Mouse (Mus musculus) lung, adult 2 months (tissue): ENCODE measurements at regions not wholly inside any gene's neighbourhood (a gene's known extent, or its start where the extent isn't known, plus 50 kb on each side); places are given as distances from the start of the nearest gene placed in this dataset.

Experiments
- DNase-seq: peaks from one replicate; pipeline ENCODE4 v3.0.0; 2022
- H3K4me1 ChIP-seq: fragments of 200-500 bp; 2 replicates; pipeline ENCODE4 v1.6.1; 2011; ENCODE audit warnings: low read length; ENCODE audit not compliant: control insufficient read depth, insufficient read depth
- H3K4me3 ChIP-seq: fragments of 200-500 bp; replicated peaks from 2 replicates; pipeline ENCODE3; 2011; ENCODE audit warnings: low read depth, mild to moderate bottlenecking, control low read depth, low read length; ENCODE audit errors: extremely low read depth
- CTCF ChIP-seq: fragments of 200-500 bp; IDR thresholded peaks from 2 replicates; pipeline ENCODE4 v1.5.1; 2011; ENCODE audit warnings: mild to moderate bottlenecking, low read length, control low read depth; ENCODE audit not compliant: insufficient read depth
- POLR2A ChIP-seq: fragments of 200-500 bp; IDR thresholded peaks from 2 replicates; pipeline ENCODE4 v1.6.1; 2011; ENCODE audit warnings: low read depth, mild to moderate bottlenecking, control low read depth, low read length, borderline replicate concordance; ENCODE audit errors: extremely low read depth
- whole genome bisulfite sequencing: fragments of 180-500 bp; shearing (Covaris S2); methylation state at CpG from one replicate; pipeline ENCODE4 v1.1.7; 2018; 5-methylcytosine and 5-hydroxymethylcytosine counted together

DNA sequence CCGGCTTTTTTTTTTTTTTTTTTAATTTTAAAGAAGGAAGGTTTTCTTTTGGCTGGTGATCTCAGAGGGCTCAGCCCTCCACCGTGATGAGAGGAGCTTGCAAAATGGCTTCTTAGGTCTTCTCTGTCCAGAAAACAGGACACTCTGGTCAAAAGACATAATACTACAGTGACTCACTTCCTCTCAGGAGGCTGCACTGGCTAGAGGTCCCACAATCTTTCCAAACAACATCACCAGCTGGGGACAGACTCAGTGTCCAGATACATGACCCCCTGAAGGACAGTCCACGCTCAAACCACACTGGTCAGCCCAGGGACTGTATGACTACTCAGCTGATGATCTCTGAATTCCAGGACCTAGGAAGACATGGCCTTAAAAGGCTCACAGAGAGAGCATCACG lies 61.5 kb upstream of the Larp1 start:
- H3K4me3 ChIP-seq = no peak overlapping the region
- DNase-seq = no peak
- TF ChIP-seq POLR2A (no peak), CTCF (no peak)
- WGBS = 70% methylated on average over 4 of the region's 4 CpGs
- peaks cover 2% of the 10 kb centered on the region; the same call in 1 of the 2 replicates for H3K4me1 ChIP-seq

DNA sequence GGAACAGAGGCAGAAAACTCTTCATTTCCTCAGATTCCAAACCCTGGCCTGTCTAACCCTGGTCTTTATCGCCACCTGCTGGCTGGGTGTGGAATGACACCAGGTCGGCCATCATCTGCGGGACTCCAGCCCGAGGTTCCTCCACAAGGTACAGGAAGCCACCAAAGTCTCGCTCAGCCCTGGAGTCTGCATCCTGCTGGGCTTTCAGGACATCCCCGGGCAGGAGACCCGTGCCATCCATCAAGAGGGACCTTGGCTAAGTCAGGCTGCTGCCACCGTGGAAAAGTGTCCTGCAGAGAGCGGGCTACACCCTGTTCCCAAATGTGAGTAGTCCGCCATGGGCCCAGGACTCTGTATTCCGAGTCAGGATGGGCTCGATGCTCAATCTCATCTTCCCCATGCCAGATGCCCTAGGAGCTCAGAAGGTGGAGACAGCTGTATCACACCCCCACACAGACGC lies 74.4 kb upstream of the Larp1 start:
- 7% methylated on average over 13 of the region's 13 CpGs for WGBS
- TF ChIP-seq CTCF = peak; percentile 96
- no peak for TF ChIP-seq POLR2A
- no peaks in the 10 kb centered on the region for H3K4me1 ChIP-seq
- no peak overlapping the region for H3K4me3 ChIP-seq
- DNase-seq = peak; percentile 89

DNA sequence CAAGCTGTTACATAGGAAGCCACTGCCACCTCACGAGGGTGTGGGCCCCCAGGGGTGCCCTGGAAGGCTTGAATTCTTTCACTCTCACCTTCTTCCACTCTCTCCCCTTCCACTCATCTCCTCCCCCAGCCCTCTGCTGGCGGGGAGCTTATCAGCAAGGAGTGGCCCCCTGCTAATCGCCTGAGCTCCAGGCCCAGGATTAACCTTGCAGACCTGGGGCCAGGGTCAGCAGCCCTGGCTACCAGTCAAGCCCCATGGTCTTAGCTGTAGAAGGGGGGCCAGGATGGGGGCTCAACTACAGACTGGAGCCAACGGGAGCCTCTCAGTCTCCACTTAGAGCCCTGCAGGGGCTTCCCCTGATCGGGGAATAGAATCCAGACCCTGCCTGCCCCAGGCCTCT lies 75.8 kb upstream of the Larp1 start:
- no peak for DNase-seq
- no peaks in the 10 kb centered on the region for H3K4me1 ChIP-seq
- WGBS = 27% methylated on average over 5 of the region's 5 CpGs

DNA sequence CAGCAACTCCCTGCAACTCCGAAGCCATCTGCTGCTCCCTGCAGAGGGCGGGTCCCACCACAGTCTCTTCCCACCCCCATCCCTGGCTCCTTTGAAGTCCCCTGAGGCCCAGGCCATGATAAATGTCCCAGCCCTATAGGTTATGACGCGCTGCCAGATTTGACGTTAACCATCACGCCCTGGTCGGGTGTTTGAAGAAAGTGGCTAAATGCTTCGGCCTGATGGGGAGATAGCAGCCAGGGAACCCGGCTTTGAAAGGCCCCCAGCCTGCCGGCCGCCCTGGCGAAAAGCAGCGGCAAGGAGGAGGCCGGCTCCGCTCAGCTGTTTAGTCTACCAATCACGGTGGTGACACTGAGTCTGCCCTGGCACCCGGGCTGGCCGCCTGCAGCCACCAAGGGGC lies 79.4 kb upstream of the Larp1 start:
- TF ChIP-seq POLR2A (no peak), CTCF (no peak)
- no peak overlapping the region for H3K4me3 ChIP-seq
- 14% methylated on average over 18 of the region's 18 CpGs for WGBS
- H3K4me1 ChIP-seq = no peaks in the 10 kb centered on the region
- DNase-seq = no peak

More for the DNA sequence above, 75.8 kb upstream of the Larp1 start:
- H3K4me3 ChIP-seq = no peak overlapping the region
- TF ChIP-seq POLR2A (no peak), CTCF (no peak)

DNA sequence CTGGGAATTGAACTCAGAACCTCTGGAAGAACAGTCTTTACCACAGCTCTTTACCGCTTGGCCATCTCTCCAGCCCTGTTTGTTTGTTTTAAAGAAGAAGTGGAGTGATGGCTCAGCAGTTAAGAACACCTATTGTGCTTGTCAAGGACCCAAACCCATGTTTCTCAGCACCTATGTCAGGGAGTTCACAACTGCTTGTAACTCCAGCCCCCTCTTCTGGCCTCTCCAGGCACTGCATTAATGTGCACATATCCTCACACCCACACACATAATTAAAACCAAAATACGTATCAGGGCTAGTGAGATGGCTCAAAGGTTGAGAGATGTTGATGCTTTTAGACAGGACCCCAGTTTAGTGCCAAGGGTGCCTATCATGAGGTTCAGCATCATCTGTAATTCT lies 87.6 kb upstream of the Hand1 start:
- no peak for TF ChIP-seq POLR2A
- no peak for TF ChIP-seq CTCF
- Histone ChIP-seq H3K4me3 (no peak overlapping the region), H3K4me1 (no peaks in the 10 kb centered on the region)
- no peak for DNase-seq
- WGBS = 85% methylated on average over 2 of the region's 2 CpGs

DNA sequence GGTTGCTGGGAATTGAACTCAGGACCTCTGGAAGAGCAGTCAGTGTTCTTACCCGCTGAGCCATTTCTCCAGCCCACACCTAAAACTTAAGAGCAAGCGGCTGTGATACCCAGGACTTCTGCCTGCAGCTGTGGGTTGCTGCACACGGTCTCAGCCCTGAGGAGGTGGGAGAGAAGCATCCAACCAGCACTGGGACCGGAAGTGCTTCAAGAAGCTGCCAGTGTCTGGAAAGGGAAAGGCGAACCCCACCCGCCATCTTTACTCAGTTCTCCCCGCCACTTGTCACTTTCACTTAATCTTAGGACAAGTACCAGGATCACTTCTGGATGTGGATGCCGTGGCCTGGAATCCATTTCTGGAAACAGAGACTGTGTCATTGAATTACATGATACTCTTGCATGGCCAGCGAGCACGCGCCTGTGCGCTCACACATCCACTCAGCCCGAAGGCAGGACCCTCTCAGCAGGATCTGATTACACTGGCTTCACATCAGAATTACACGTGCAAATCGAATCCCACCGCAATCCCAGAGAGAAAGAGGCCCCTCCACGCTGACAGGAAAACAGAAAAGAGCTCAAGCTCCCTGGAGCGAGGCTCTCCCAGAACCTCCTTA lies 85.9 kb upstream of the Hand1 start:
- WGBS = 85% methylated on average over 18 of the region's 18 CpGs
- Histone ChIP-seq H3K4me1 (no peaks in the 10 kb centered on the region), H3K4me3 (no peak overlapping the region)
- TF ChIP-seq CTCF (no peak), POLR2A (no peak)
- DNase-seq = no peak

DNA sequence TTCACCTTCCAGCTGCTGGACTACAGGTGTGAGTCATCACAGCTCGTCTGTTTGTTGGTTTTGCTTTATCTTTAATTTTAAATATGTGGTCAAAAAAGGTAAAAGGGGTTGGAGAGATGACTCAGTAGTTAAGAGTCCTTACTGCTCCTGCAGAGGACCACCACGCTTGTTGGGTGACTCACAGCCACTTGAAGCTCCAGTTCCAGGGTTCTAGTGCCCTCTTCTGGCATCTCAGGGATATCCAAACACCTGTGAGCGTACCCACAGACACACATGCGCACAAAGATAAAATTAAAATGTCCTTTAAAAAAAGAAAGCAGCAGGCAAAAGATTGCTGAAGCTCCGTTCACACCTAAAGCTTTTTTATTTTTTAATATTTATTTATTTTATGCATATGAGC lies 85.4 kb upstream of the Hand1 start:
- TF ChIP-seq POLR2A = no peak
- no peak for TF ChIP-seq CTCF
- WGBS = 64% methylated on average over 5 of the region's 5 CpGs
- no peak overlapping the region for H3K4me3 ChIP-seq
- DNase-seq = no peak
- H3K4me1 ChIP-seq = no peaks in the 10 kb centered on the region

DNA sequence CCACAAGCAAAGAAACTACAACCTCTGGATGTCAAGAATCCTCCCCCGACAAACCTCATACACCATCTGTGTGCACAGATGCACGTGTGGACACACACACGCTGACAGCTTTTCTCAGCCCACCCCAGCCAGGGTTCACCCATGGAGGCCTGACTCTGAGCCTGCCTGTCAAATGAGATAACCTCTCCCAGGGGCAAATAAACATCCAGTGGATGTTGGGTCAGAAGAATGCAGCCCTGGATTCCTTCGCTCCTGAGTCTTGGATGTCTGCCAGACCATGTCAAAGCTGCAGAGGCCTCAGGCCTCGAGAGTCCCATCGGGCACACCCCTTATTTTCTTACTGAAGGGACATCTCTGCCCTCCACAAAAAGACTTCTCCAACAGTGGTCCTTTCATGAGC lies 83.4 kb upstream of the Hand1 start:
- Histone ChIP-seq H3K4me1 (no peaks in the 10 kb centered on the region), H3K4me3 (no peak overlapping the region)
- WGBS = 14% methylated on average over 6 of the region's 6 CpGs
- TF ChIP-seq CTCF (no peak), POLR2A (no peak)
- no peak for DNase-seq

DNA sequence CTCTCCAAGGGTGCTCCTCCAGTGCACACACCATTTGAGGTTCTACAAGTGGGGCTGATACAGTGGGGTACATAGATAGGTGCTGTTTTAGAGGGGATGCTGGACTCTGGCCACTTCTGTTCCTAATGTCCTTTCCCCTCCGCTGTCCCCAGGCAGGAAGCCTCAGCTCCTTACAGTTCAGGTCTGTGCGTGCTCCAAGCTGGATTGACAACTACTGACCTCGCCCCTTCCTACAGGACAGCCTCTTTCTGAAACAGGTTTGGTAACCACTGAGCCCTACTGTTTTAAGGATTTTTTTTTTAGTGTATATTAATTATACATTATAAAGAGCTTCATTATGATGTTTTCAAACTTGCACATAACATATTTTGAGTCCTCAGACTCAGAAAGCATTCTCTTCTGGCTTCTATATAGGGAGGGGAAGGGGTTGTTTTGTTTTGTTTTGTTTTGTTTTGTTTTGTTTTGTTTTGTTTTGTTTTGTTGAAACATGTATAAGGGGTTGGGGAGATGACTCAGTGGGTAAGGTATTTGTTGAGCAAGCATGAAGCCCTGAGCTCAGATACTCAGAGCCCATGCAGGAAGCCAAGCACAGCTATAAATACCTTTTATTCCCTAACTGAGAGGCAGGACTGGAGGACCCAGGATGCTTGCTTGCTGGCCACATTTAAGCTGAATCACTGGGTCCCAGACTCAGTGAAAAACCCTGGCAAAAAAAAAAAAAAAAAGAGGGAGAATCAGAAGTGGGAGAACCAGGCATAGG lies 81.4 kb upstream of the Hand1 start:
- H3K4me1 ChIP-seq = no peaks in the 10 kb centered on the region
- H3K4me3 ChIP-seq = no peak overlapping the region
- WGBS = 52% methylated on average over 3 of the region's 3 CpGs
- no peak for DNase-seq
- TF ChIP-seq CTCF (no peak), POLR2A (no peak)

DNA sequence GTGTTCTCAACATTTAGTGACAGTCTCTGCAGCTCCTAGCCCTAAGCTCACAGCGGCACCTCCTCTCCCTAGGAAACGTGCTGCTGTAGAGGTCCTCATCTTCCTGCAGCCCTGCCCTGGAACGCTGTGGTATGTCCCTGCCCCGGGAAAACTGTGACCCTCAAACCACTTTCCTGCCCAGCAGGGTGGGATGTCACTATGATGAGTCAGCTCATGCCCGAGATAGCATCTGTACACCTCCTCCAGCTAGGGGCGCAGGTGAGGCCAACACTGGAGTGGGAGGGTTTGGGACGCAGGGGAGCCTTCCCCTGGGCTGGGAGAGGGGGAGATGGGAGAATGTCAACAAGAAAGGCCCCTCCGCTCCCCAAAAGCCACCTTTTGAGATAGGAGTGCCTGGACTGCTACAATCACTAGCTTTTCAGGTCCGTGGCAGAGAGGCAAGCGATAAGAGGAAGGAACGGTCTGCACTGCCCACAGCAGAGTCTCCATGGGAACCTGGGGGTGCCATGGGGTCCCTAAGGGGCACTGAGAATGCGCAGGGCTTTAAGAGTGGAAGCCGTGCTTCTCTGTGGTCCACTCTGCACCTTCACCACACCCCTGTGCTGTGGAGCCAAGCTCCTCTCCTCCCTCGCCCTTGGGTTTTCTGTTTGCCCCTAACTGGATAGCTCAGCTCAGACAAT lies 80.5 kb upstream of the Hand1 start:
- no peak overlapping the region for H3K4me3 ChIP-seq
- no peak for TF ChIP-seq POLR2A
- TF ChIP-seq CTCF = no peak
- H3K4me1 ChIP-seq = no peaks in the 10 kb centered on the region
- no peak for DNase-seq
- 33% methylated on average over 14 of the region's 14 CpGs for WGBS
